Mouse (Mus musculus): ENCODE results near the gene 4430402I18Rik. TPM values are rescaled to one million over a fixed set of nuclear protein-coding genes. Genes with fewer than 3 reads are reported as not detected.
A peak's percentile ranks its signal among the peaks of the same experiment; 100 is the strongest.

4430402I18Rik gene
- total and polyA plus RNA-seq, 3 experiments, result 0.14 to 0.51 (median 0.15) TPM

DNA sequence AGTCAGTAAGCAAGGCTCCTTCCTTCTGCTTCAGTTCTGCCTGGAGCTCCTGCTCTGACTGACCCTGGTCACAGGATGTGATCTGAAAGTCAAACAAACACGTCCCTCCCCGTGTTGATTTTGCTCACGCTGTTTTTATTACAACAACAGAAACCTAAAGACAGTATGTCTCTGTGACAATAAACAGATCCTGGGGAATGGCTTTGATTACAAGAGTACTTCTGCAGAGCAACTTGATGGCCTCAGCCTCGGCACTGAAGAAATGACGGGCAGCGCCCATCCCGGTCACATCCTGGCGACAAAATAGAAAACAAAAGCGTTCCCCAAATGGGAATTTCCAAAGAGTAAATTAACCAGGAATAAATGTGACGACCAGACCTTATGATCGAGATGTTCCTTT lies 2.7 kb upstream of the 4430402I18Rik start:
- Histone ChIP-seq H3K9me3 (replicated peaks; ENCODE audit: low read length) (no peaks in the 10 kb centered on the region), H3K9ac (ENCODE audit: insufficient read depth, low read depth) (no peak overlapping the region), H3K36me3 (replicated peaks in 1 of 2; ENCODE audit: control insufficient read depth in 1 of 2, insufficient read depth in 1 of 2, low read length in 1 of 2) (peaks cover 0 to 9% of the 10 kb centered on the region in 2 experiments), H3K4me2 (ENCODE audit: insufficient read depth, low read depth, poor library complexity, severe bottlenecking) (no peak overlapping the region), H3K79me2 (replicated peaks; ENCODE audit: control insufficient read depth, extremely low read depth, insufficient read depth, poor library complexity, severe bottlenecking) (no peaks in the 10 kb centered on the region), H3K27me3 (replicated peaks) (no peaks in the 10 kb centered on the region), H3K4me1 (ENCODE audit: control insufficient read depth in 1 of 2, insufficient read depth in 2 of 2) (peaks cover 3 to 8% of the 10 kb centered on the region in 2 experiments; a peak in 2 of 4 replicates), H3K4me3 (replicated peaks in 1 of 3; ENCODE audit: low read depth in 2 of 3, low read length in 2 of 3, poor library complexity in 1 of 3) (no peak overlapping the region), H3K27ac (ENCODE audit: insufficient read depth, low read depth) (no peak overlapping the region)
- TF ChIP-seq MXI1 (IDR thresholded peaks at IDR 0.05; ENCODE audit: low read depth, low read length) (no peak), KAT2A (IDR thresholded peaks at IDR 0.05; ENCODE audit: insufficient replicate concordance, low read length) (no peak), BHLHE40 (IDR thresholded peaks at IDR 0.05; ENCODE audit: low read depth, low read length) (no peak), NRF1 (IDR thresholded peaks at IDR 0.05; ENCODE audit: low read depth, low read length) (no peak)
- in situ Hi-C loops (cut with MboI; ENCODE audit: low pct_ligation_motif_present, low pct_unique_long_range_greater_than_20kb, low sequenced_read_pairs) (no loop called here), dilution Hi-C loops (cut with MboI; ENCODE audit: extremely low pct_ligation_motif_present, extremely low pct_unique_long_range_greater_than_20kb, low sequenced_read_pairs) (no loop called here)
- DNase-seq (ENCODE audit: extremely low read depth), result no peak

DNA sequence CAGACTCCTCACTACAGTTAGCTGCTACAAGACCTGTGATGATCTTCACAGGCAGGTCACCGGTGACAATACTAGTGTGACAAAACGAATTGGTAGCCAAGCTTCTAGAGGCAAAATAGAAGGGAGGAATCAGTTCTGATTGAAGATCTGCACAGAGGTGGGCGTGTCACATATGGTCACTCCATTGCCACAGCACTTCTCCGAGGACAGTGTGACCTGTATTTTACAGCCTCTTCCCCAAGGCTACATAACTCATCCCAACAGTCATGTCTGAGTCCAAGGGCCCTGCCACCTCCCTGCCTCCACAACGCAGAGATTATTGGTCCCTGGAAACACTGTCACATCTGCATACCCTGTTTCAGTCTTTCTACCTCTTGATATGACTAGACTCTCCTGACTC lies 1.6 kb upstream of the 4430402I18Rik start:
- Histone ChIP-seq H3K4me1 (ENCODE audit: control insufficient read depth in 1 of 2, insufficient read depth in 2 of 2) (peaks cover 6 to 17% of the 10 kb centered on the region in 2 experiments; a peak in 3 of 4 replicates), H3K36me3 (replicated peaks in 1 of 2; ENCODE audit: control insufficient read depth in 1 of 2, insufficient read depth in 1 of 2, low read length in 1 of 2) (peaks cover 0 to 9% of the 10 kb centered on the region in 2 experiments), H3K79me2 (replicated peaks; ENCODE audit: control insufficient read depth, extremely low read depth, insufficient read depth, poor library complexity, severe bottlenecking) (no peaks in the 10 kb centered on the region), H3K9ac (ENCODE audit: insufficient read depth, low read depth) (no peak overlapping the region), H3K9me3 (replicated peaks; ENCODE audit: low read length) (no peaks in the 10 kb centered on the region), H3K4me2 (ENCODE audit: insufficient read depth, low read depth, poor library complexity, severe bottlenecking) (no peak overlapping the region), H3K27me3 (replicated peaks) (no peaks in the 10 kb centered on the region), H3K4me3 (replicated peaks in 1 of 3; ENCODE audit: low read depth in 2 of 3, low read length in 2 of 3, poor library complexity in 1 of 3) (no peak overlapping the region), H3K27ac (ENCODE audit: insufficient read depth, low read depth) (no peak overlapping the region)
- TF ChIP-seq BHLHE40 (IDR thresholded peaks at IDR 0.05; ENCODE audit: low read depth, low read length) (0 out of 2 replicates have a peak, but pooled peaks have one; percentile 27), JUN (IDR thresholded peaks at IDR 0.05; ENCODE audit: insufficient read depth, low read depth, low read length) (no peak), IRF4 (IDR thresholded peaks at IDR 0.05; ENCODE audit: low read depth, low read length) (no peak; the same call in 1 of the 2 replicates)
- in situ Hi-C loops (cut with MboI; ENCODE audit: low pct_ligation_motif_present, low pct_unique_long_range_greater_than_20kb, low sequenced_read_pairs) (no loop called here), dilution Hi-C loops (cut with MboI; ENCODE audit: extremely low pct_ligation_motif_present, extremely low pct_unique_long_range_greater_than_20kb, low sequenced_read_pairs) (no loop called here)
- no peak for DNase-seq (ENCODE audit: extremely low read depth)

DNA sequence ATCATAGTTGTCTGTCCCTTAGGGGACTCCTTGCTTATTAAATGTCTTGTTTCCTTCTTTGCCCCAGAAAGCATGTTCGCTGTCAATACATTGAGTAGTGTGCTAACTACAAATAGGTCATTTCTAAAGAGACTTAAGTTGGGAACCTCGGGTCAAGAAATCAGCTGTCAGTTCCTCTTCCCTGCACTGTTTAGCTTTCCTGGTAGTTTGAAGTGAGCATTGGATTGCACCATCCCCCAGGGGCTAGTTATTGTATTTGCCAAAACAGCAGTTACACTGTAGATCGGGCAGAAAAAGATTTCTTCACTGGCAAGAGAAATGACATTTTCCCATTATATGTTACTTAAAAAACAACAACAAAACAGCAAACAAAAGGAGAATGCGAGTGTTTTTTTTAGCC lies 578 bp upstream of the 4430402I18Rik start:
- TF ChIP-seq MYC (IDR thresholded peaks at IDR 0.05; ENCODE audit: low read depth, low read length), result no peak
- TF ChIP-seq TBP (conservative IDR thresholded peaks at IDR 0.05; ENCODE audit: low read depth, low read length), result no peak
- TF ChIP-seq POLR2AphosphoS2 (IDR thresholded peaks at IDR 0.05; ENCODE audit: low read depth, low read length), result no peak
- no peak for TF ChIP-seq USF2 (conservative IDR thresholded peaks at IDR 0.05; ENCODE audit: low read depth, low read length)
- no peak for TF ChIP-seq HCFC1 (IDR thresholded peaks at IDR 0.05; ENCODE audit: low read depth, low read length)
- no peak for TF ChIP-seq MAFK (IDR thresholded peaks at IDR 0.05; ENCODE audit: insufficient replicate concordance, low read length)
- no peak for TF ChIP-seq RCOR1 (conservative IDR thresholded peaks at IDR 0.05; ENCODE audit: low read depth, low read length)
- no peak for TF ChIP-seq BHLHE40 (IDR thresholded peaks at IDR 0.05; ENCODE audit: low read depth, low read length)
- no peak for TF ChIP-seq UBTF (IDR thresholded peaks at IDR 0.05; ENCODE audit: low read depth, low read length)
- no peak for TF ChIP-seq ZC3H11A (IDR thresholded peaks at IDR 0.05; ENCODE audit: low read depth, low read length)
- TF ChIP-seq MXI1 (IDR thresholded peaks at IDR 0.05; ENCODE audit: low read depth, low read length), result no peak
- TF ChIP-seq ZNF384 (IDR thresholded peaks at IDR 0.05; ENCODE audit: low read depth, low read length), result no peak
- TF ChIP-seq ETS1 (conservative IDR thresholded peaks at IDR 0.05; ENCODE audit: low read depth, low read length), result no peak
- no peak for TF ChIP-seq CHD2 (IDR thresholded peaks at IDR 0.05; ENCODE audit: low read length)
- TF ChIP-seq USF1 (IDR thresholded peaks at IDR 0.05; ENCODE audit: low read depth, low read length), result no peak
- TF ChIP-seq MAX (IDR thresholded peaks at IDR 0.05; ENCODE audit: low read length), result no peak
- no peak for TF ChIP-seq NRF1 (IDR thresholded peaks at IDR 0.05; ENCODE audit: low read depth, low read length)
- TF ChIP-seq SIN3A (IDR thresholded peaks at IDR 0.05; ENCODE audit: low read length), result no peak
- TF ChIP-seq NELFE (IDR thresholded peaks at IDR 0.05; ENCODE audit: low read depth, low read length), result no peak
- TF ChIP-seq ZMIZ1 (IDR thresholded peaks at IDR 0.05; ENCODE audit: low read depth, low read length), result no peak
- no peak overlapping the region for H3K4me2 ChIP-seq (ENCODE audit: insufficient read depth, low read depth, poor library complexity, severe bottlenecking)
- no peak overlapping the region for H3K27ac ChIP-seq (ENCODE audit: insufficient read depth, low read depth)
- dilution Hi-C loops (cut with MboI; ENCODE audit: extremely low pct_ligation_motif_present, extremely low pct_unique_long_range_greater_than_20kb, low sequenced_read_pairs) (no loop called here), in situ Hi-C loops (cut with MboI; ENCODE audit: low pct_ligation_motif_present, low pct_unique_long_range_greater_than_20kb, low sequenced_read_pairs) (no loop called here)
- no peak overlapping the region for H3K9ac ChIP-seq (ENCODE audit: insufficient read depth, low read depth)
- H3K9me3 ChIP-seq (replicated peaks; ENCODE audit: low read length), result no peaks in the 10 kb centered on the region
- H3K27me3 ChIP-seq (replicated peaks), result no peaks in the 10 kb centered on the region
- peaks cover 6 to 17% of the 10 kb centered on the region in 2 experiments; a peak in 3 of 4 replicates for H3K4me1 ChIP-seq (ENCODE audit: control insufficient read depth in 1 of 2, insufficient read depth in 2 of 2)
- no peaks in the 10 kb centered on the region for H3K79me2 ChIP-seq (replicated peaks; ENCODE audit: control insufficient read depth, extremely low read depth, insufficient read depth, poor library complexity, severe bottlenecking)
- DNase-seq (ENCODE audit: extremely low read depth), result no peak
- no peak overlapping the region for H3K4me3 ChIP-seq (replicated peaks in 1 of 3; ENCODE audit: low read depth in 2 of 3, low read length in 2 of 3, poor library complexity in 1 of 3)
- peaks cover 0 to 9% of the 10 kb centered on the region in 2 experiments for H3K36me3 ChIP-seq (replicated peaks in 1 of 2; ENCODE audit: control insufficient read depth in 1 of 2, insufficient read depth in 1 of 2, low read length in 1 of 2)
